Comparison of ENCODE assay signal across 15 mouse cellular contexts in the genomic region with DNA sequence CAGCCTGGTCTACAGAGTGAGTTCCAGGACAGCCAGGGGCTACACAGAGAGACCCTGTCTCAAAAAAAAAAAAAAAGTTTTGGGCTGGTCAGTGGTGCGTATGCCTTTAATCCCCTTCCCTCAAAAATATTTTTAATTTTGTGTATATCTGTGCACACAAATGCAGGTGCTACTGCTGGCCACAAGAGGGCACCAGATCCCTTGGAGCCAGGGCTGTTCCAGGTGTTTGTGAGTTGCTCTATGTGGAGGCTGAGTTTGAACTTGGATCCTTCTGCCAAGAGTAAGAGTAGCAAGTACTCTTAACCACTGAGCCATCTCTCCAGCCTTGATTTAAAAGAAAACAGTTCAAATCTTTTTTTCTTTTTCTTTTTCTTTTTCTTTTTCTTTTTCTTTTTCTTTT. TPM values are rescaled to one million over a fixed set of nuclear protein-coding genes. Genes with fewer than 3 reads are reported as not detected.
DNase-seq lines count a peak whose midpoint lies in the region; ATAC-seq and TF ChIP-seq lines count a peak whose summit lies in the region.
"Had no signal": no experiment of that assay in that cellular context is flagged by ENCODE, and none has a peak within 500 bp of the region (broad histone marks: within the 10 kb centered on the region; RNA-seq: fewer than 3 reads in every experiment).

No protein-coding gene starts in this region.

- H3K9me3 ChIP-seq in lung, postnatal 0 days (ENCODE audit: low read length), result no peaks in the 10 kb centered on the region
- H3K9me3 ChIP-seq: neural tube, embryonic 15.5 days; stomach, embryonic 15.5 days had no signal

- no peak for ATAC-seq in lung, postnatal 0 days

- no peak overlapping the region for H3K27ac ChIP-seq in cerebellum, adult 2 months (ENCODE audit: insufficient read depth, low read length)
- no peak overlapping the region for H3K27ac ChIP-seq in lung, postnatal 0 days (ENCODE audit: low read length)
- H3K27ac ChIP-seq: neural tube, embryonic 15.5 days; stomach, embryonic 15.5 days had no signal

- no peak for TF ChIP-seq POLR2A in cerebellum, adult 2 months (IDR thresholded peaks at IDR 0.05; ENCODE audit: borderline replicate concordance, insufficient read depth, low read length)

- H3K9ac ChIP-seq in lung, postnatal 0 days (replicated peaks; ENCODE audit: low read depth), result no peak overlapping the region
- H3K9ac ChIP-seq: neural tube, embryonic 15.5 days; stomach, embryonic 15.5 days had no signal

- TF ChIP-seq CTCF in cerebellum, adult 2 months (IDR thresholded peaks at IDR 0.05; ENCODE audit: borderline replicate concordance, insufficient read depth, low read depth, low read length), result peak; percentile 9; the same call in 1 of the 2 replicates
- TF ChIP-seq CTCF in lung, postnatal 0 days (IDR thresholded peaks at IDR 0.05), result peak; percentile 68

- no peaks in the 10 kb centered on the region for H3K27me3 ChIP-seq in cerebellum, adult 2 months (ENCODE audit: control insufficient read depth, insufficient read depth, low read length)
- no peaks in the 10 kb centered on the region for H3K27me3 ChIP-seq in lung, postnatal 0 days (replicated peaks; ENCODE audit: insufficient read depth, low read length)
- H3K27me3 ChIP-seq: neural tube, embryonic 15.5 days; stomach, embryonic 15.5 days had no signal

- no peak for DNase-seq in cerebellum, adult 2 months
- no peak for DNase-seq in cerebellum, adult 11 months
- peak; percentile 31 for DNase-seq in lung, postnatal 0 days (ENCODE audit: low spot score)
- no peak for DNase-seq in lung, postnatal 36 days
- DNase-seq in R1 (ENCODE audit: low read depth, low spot score), result peak; percentile 61
- peak; percentile 19 for DNase-seq in retina, postnatal 1 day
- no peak for DNase-seq in left cerebral cortex, adult 18-20 months (ENCODE audit: low spot score in 2 of 2)
- no peak for DNase-seq in kidney, adult 11 months
- DNase-seq: gastrocnemius, postnatal 14 days; heart, postnatal 4 days; kidney, postnatal 14 days had no signal

- peaks cover 3% of the 10 kb centered on the region; the same call in 1 of the 2 replicates for H3K4me1 ChIP-seq in cerebellum, adult 2 months (ENCODE audit: control insufficient read depth, insufficient read depth, low read length)
- no peaks in the 10 kb centered on the region for H3K4me1 ChIP-seq in lung, postnatal 0 days (ENCODE audit: insufficient read depth, low read depth, low read length)
- H3K4me1 ChIP-seq: megakaryocyte, embryonic 14.5 days; stomach, embryonic 15.5 days had no signal

- WGBS in cerebellum, adult 2 months, result 93% methylated on average over 1 of the region's 1 CpGs
- 91% methylated on average over 1 of the region's 1 CpGs for WGBS in lung, postnatal 0 days

- TF ChIP-seq EP300 in lung, postnatal 0 days (IDR thresholded peaks at IDR 0.05), result no peak

- no peak overlapping the region for H3K4me3 ChIP-seq in cerebellum, adult 2 months (replicated peaks; ENCODE audit: insufficient read depth, low read depth, low read length)
- no peak overlapping the region for H3K4me3 ChIP-seq in lung, postnatal 0 days (ENCODE audit: low read depth, low read length)
- H3K4me3 ChIP-seq: megakaryocyte, embryonic 14.5 days; neural tube, embryonic 15.5 days; stomach, embryonic 15.5 days had no signal

- no peaks in the 10 kb centered on the region for H3K36me3 ChIP-seq in lung, postnatal 0 days (ENCODE audit: insufficient read depth, low read length)
- H3K36me3 ChIP-seq: neural tube, embryonic 15.5 days; stomach, embryonic 15.5 days had no signal

- no peak overlapping the region for H3K4me2 ChIP-seq in lung, postnatal 0 days (replicated peaks; ENCODE audit: low read depth, low read length)
- H3K4me2 ChIP-seq: neural tube, embryonic 15.5 days; stomach, embryonic 15.5 days had no signal

RNA-seq across cellular contexts. Expression of a gene that starts 15.7 kb away (rescaled TPM):
- polyA plus RNA-seq in cerebellum, adult 2 months (2012; rRNA removed), result not detected in 2 replicates
- polyA plus RNA-seq in lung, postnatal 0 days (2015; fragmentation: Nextera tagmentation; extraction: Ambion mirVana), result not detected in 2 replicates
- not detected for total RNA-seq in left cerebral cortex, adult 18-20 months (2021)
- total RNA-seq: gastrocnemius, postnatal 14 days; heart, postnatal 4 days had no signal
- polyA plus RNA-seq: limb, embryonic 11.5 days; neural tube, embryonic 15.5 days had no signal

RNA-seq across cellular contexts. Expression of a gene that starts 18.4 kb away (rescaled TPM):
- not detected in 2 replicates for polyA plus RNA-seq in cerebellum, adult 2 months (2012; rRNA removed)
- polyA plus RNA-seq in lung, postnatal 0 days (2015; fragmentation: Nextera tagmentation; extraction: Ambion mirVana), result 483 and 564 TPM in 2 replicates
- total RNA-seq in left cerebral cortex, adult 18-20 months (2021), result not detected
- total RNA-seq: gastrocnemius, postnatal 14 days; heart, postnatal 4 days had no signal
- polyA plus RNA-seq: limb, embryonic 11.5 days; neural tube, embryonic 15.5 days had no signal

RNA-seq across cellular contexts. Expression of a gene that starts 31.0 kb away (rescaled TPM):
- polyA plus RNA-seq in cerebellum, adult 2 months (2012; rRNA removed), result 0.05 and 0.16 TPM in 2 replicates
- 0.04 TPM in 1 of 2 replicates, not detected in the other for polyA plus RNA-seq in lung, postnatal 0 days (2015; fragmentation: Nextera tagmentation; extraction: Ambion mirVana)
- 1 to 10 TPM in 1 of 2 experiments, under 1 TPM in 1; 1.00 to 1.7 TPM for total RNA-seq in left cerebral cortex, adult 18-20 months (2021)
- polyA plus RNA-seq: limb, embryonic 11.5 days had no signal

RNA-seq across cellular contexts. Expression of a gene that starts 43.5 kb away (rescaled TPM):
- not detected in 2 replicates for polyA plus RNA-seq in cerebellum, adult 2 months (2012; rRNA removed)
- not detected in 2 replicates for polyA plus RNA-seq in lung, postnatal 0 days (2015; fragmentation: Nextera tagmentation; extraction: Ambion mirVana)
- not detected for total RNA-seq in left cerebral cortex, adult 18-20 months (2021)
- total RNA-seq: gastrocnemius, postnatal 14 days; heart, postnatal 4 days had no signal
- polyA plus RNA-seq: limb, embryonic 11.5 days; neural tube, embryonic 15.5 days had no signal

RNA-seq across cellular contexts. Expression of a gene that starts 49.9 kb away (rescaled TPM):
- polyA plus RNA-seq in cerebellum, adult 2 months (2012; rRNA removed), result not detected in 2 replicates
- polyA plus RNA-seq in lung, postnatal 0 days (2015; fragmentation: Nextera tagmentation; extraction: Ambion mirVana), result not detected in 2 replicates
- total RNA-seq in left cerebral cortex, adult 18-20 months (2021), result under 1 TPM; 0.44 to 0.84 TPM
- total RNA-seq: gastrocnemius, postnatal 14 days; heart, postnatal 4 days had no signal

Comparison
In these comparisons a context has a peak if more than half of its experiments do, and no peak if none do; other contexts are left out.
1. DNase-seq: peak in lung, postnatal 0 days (single experiment), R1 (single experiment) and retina, postnatal 1 day (single experiment); none in cerebellum, adult 2 months (0 of 2), cerebellum, adult 11 months (single experiment), lung, postnatal 36 days (single experiment), left cerebral cortex, adult 18-20 months (0 of 2) and kidney, adult 11 months (single experiment).
2. RNA of a gene that starts 18.4 kb away (polyA plus RNA-seq): 483 to 564 TPM in lung, postnatal 0 days; not detected in cerebellum, adult 2 months; every median in the first group is over 100 times any median in the second.